Mouse (Mus musculus): ENCODE results near the gene Trpm3. TPM values are rescaled to one million over a fixed set of nuclear protein-coding genes. Genes with fewer than 3 reads are reported as not detected.

Gene Trpm3
- polyA plus RNA-seq, 1 experiment from 2014 or later = 0.23 TPM

DNA sequence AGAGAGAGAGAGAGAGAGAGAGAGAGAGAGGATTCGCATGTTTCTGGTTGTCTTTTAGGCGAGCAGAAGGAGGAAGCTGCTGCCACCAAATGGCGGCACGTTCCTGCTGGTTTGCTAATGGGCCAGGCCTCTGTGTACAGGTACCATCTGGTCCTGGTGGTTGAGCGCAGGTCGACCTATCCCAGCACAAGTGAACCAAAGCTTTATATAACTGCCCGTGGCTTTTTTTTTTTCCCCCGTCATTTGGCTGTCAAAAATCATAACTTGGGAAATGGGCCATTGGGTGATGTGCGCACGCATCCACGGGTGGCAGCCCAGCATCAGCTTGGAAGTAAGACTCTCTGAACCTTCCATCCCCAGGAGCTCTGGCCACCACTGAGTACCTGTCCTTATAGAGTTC, 745.5 kb downstream of the Trpm3 start:
- Histone ChIP-seq H3K36me3 (ENCODE audit: control insufficient read depth, insufficient read depth) (no peaks in the 10 kb centered on the region), H3K9me3 (ENCODE audit: control insufficient read depth) (no peaks in the 10 kb centered on the region), H3K4me3 (ENCODE audit: low read depth, low read length) (no peak overlapping the region), H3K27me3 (replicated peaks; ENCODE audit: control insufficient read depth, insufficient read depth, low read length) (no peaks in the 10 kb centered on the region), H3K4me2 (replicated peaks; ENCODE audit: low read depth) (no peak overlapping the region), H3K4me1 (replicated peaks; ENCODE audit: control insufficient read depth, insufficient read depth, low read length) (no peaks in the 10 kb centered on the region), H3K27ac (ENCODE audit: low read depth, low read length) (no peak overlapping the region), H3K9ac (ENCODE audit: low read depth, low read length) (no peak overlapping the region)
- no peak for ATAC-seq
- WGBS = 56% methylated on average over 11 of the region's 11 CpGs
- no peak for TF ChIP-seq CTCF (IDR thresholded peaks at IDR 0.05; ENCODE audit: low read depth)

DNA sequence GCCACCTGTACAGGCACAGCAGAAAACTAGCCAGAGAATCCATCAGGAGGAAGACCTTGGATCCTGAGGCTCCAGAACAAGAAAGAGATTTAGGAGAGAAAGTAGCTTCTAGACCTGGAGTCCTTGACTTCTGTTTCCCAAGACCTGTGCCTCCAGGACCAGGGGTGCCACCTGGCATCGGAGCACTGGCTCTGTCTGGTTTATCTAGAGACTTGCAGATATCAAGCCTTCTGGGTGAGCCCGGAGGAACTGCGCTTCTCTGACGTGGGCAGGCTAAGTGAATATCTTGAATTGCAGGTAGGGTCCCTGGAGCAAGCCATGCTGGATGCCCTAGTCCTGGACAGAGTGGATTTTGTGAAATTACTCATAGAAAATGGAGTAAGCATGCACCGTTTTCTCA, 746.2 kb downstream of the Trpm3 start:
- ATAC-seq = no peak
- Histone ChIP-seq H3K27me3 (replicated peaks; ENCODE audit: control insufficient read depth, insufficient read depth, low read length) (no peaks in the 10 kb centered on the region), H3K36me3 (ENCODE audit: control insufficient read depth, insufficient read depth) (no peaks in the 10 kb centered on the region), H3K4me1 (replicated peaks; ENCODE audit: control insufficient read depth, insufficient read depth, low read length) (no peaks in the 10 kb centered on the region), H3K9me3 (ENCODE audit: control insufficient read depth) (no peaks in the 10 kb centered on the region), H3K9ac (ENCODE audit: low read depth, low read length) (no peak overlapping the region), H3K4me3 (ENCODE audit: low read depth, low read length) (no peak overlapping the region), H3K4me2 (replicated peaks; ENCODE audit: low read depth) (no peak overlapping the region), H3K27ac (ENCODE audit: low read depth, low read length) (no peak overlapping the region)
- TF ChIP-seq CTCF (IDR thresholded peaks at IDR 0.05; ENCODE audit: low read depth) = no peak
- 97% methylated on average over 5 of the region's 5 CpGs for WGBS

DNA sequence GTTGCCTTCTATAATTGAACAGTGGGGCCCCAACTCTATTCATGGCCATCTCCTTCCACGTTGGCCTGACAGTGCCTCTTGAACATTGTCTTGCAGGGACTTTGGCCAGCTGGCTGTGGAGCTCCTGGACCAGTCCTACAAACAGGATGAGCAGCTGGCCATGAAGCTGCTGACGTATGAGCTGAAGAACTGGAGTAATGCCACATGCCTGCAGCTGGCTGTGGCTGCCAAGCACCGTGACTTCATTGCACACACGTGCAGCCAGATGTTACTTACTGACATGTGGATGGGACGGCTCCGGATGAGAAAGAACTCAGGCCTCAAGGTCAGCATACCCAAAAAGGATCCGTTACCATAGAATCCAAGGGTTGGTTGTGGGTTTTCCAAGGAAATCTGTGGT, 763.0 kb downstream of the Trpm3 start:
- 63% methylated on average over 7 of the region's 7 CpGs for WGBS
- Histone ChIP-seq H3K27me3 (replicated peaks; ENCODE audit: control insufficient read depth, insufficient read depth, low read length) (no peaks in the 10 kb centered on the region), H3K4me1 (replicated peaks; ENCODE audit: control insufficient read depth, insufficient read depth, low read length) (no peaks in the 10 kb centered on the region), H3K9me3 (ENCODE audit: control insufficient read depth) (no peaks in the 10 kb centered on the region), H3K4me3 (ENCODE audit: low read depth, low read length) (no peak overlapping the region), H3K36me3 (ENCODE audit: control insufficient read depth, insufficient read depth) (no peaks in the 10 kb centered on the region), H3K4me2 (replicated peaks; ENCODE audit: low read depth) (no peak overlapping the region), H3K27ac (ENCODE audit: low read depth, low read length) (no peak overlapping the region), H3K9ac (ENCODE audit: low read depth, low read length) (no peak overlapping the region)
- no peak for TF ChIP-seq CTCF (IDR thresholded peaks at IDR 0.05; ENCODE audit: low read depth)
- no peak for ATAC-seq

DNA sequence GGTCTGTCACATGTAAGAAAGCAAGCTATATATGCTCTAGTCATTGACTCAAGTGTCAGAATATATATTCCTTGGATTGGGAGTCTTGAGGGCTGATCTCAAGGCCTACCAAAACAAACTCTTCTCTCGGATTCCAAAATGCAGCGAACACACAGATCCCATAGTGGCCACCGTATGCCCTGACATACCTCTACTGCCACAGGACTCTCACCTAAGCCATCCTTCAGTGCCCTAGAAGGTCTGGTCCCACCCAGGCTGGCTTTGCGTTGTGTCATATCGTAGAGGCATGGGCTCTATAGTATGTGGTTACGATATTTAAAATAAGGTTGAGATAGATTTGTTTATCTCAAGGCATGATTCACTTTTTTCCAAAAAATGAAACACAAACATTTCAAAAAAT, 763.5 kb downstream of the Trpm3 start:
- TF ChIP-seq CTCF (IDR thresholded peaks at IDR 0.05; ENCODE audit: low read depth) = no peak
- 90% methylated on average over 6 of the region's 6 CpGs for WGBS
- H3K27ac ChIP-seq (ENCODE audit: low read depth, low read length) = no peak overlapping the region
- no peak overlapping the region for H3K4me2 ChIP-seq (replicated peaks; ENCODE audit: low read depth)
- no peak for ATAC-seq
- H3K4me3 ChIP-seq (ENCODE audit: low read depth, low read length) = no peak overlapping the region
- no peak overlapping the region for H3K9ac ChIP-seq (ENCODE audit: low read depth, low read length)
- no peaks in the 10 kb centered on the region for H3K9me3 ChIP-seq (ENCODE audit: control insufficient read depth)
- H3K4me1 ChIP-seq (replicated peaks; ENCODE audit: control insufficient read depth, insufficient read depth, low read length) = no peaks in the 10 kb centered on the region
- H3K36me3 ChIP-seq (ENCODE audit: control insufficient read depth, insufficient read depth) = no peaks in the 10 kb centered on the region
- no peaks in the 10 kb centered on the region for H3K27me3 ChIP-seq (replicated peaks; ENCODE audit: control insufficient read depth, insufficient read depth, low read length)

DNA sequence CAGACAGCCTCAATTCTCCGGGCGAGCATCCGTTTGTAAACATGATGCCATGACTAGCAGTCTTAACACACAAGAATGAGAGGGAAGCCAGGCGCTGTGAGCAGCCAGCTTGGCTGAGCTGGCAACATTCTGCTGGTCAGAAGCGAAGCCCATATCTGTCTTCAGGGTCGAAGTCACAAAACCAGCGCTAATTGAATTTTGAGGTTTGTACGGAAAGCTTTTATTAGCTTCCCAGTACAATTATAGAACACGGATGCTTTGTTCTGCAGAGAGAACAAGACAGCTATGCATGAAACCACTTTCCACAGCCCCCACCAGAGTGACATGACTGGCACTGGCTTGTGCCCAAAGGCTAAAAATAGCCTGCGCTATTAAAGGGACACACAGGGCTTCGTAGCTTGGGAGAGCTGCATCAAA, 766.2 kb downstream of the Trpm3 start:
- 75% methylated on average over 11 of the region's 11 CpGs for WGBS
- Histone ChIP-seq H3K9ac (ENCODE audit: low read depth, low read length) (no peak overlapping the region), H3K4me1 (replicated peaks; ENCODE audit: control insufficient read depth, insufficient read depth, low read length) (no peaks in the 10 kb centered on the region), H3K27me3 (replicated peaks; ENCODE audit: control insufficient read depth, insufficient read depth, low read length) (no peaks in the 10 kb centered on the region), H3K36me3 (ENCODE audit: control insufficient read depth, insufficient read depth) (no peaks in the 10 kb centered on the region), H3K4me2 (replicated peaks; ENCODE audit: low read depth) (no peak overlapping the region), H3K4me3 (ENCODE audit: low read depth, low read length) (no peak overlapping the region), H3K27ac (ENCODE audit: low read depth, low read length) (no peak overlapping the region), H3K9me3 (ENCODE audit: control insufficient read depth) (no peaks in the 10 kb centered on the region)
- no peak for ATAC-seq
- no peak for TF ChIP-seq CTCF (IDR thresholded peaks at IDR 0.05; ENCODE audit: low read depth)

DNA sequence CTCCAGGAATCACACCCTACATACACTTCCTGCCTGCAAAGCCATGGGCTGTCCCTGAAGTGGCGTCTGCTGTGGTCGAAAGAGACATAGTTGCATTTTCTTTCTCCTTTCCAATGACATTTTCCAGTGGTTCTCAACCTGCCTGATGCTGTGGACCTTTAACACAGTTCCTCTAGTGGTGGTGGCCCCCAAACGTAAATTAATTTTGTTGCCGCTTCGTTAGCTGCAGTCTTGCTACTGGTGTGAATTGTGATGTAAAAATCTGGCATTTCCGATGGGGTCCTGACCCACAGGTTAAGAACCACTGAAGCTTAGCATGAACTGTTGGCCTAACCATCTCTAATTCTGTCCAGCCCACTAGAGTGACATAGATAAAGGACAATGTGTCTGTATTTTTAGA, 771.8 kb downstream of the Trpm3 start:
- 83% methylated on average over 6 of the region's 6 CpGs for WGBS
- no peak overlapping the region for H3K27ac ChIP-seq (ENCODE audit: low read depth, low read length)
- no peak for ATAC-seq
- no peaks in the 10 kb centered on the region for H3K36me3 ChIP-seq (ENCODE audit: control insufficient read depth, insufficient read depth)
- no peaks in the 10 kb centered on the region for H3K9me3 ChIP-seq (ENCODE audit: control insufficient read depth)
- H3K27me3 ChIP-seq (replicated peaks; ENCODE audit: control insufficient read depth, insufficient read depth, low read length) = no peaks in the 10 kb centered on the region
- no peaks in the 10 kb centered on the region for H3K4me1 ChIP-seq (replicated peaks; ENCODE audit: control insufficient read depth, insufficient read depth, low read length)
- TF ChIP-seq CTCF (IDR thresholded peaks at IDR 0.05; ENCODE audit: low read depth) = no peak
- H3K4me2 ChIP-seq (replicated peaks; ENCODE audit: low read depth) = no peak overlapping the region
- H3K9ac ChIP-seq (ENCODE audit: low read depth, low read length) = no peak overlapping the region
- H3K4me3 ChIP-seq (ENCODE audit: low read depth, low read length) = no peak overlapping the region

DNA sequence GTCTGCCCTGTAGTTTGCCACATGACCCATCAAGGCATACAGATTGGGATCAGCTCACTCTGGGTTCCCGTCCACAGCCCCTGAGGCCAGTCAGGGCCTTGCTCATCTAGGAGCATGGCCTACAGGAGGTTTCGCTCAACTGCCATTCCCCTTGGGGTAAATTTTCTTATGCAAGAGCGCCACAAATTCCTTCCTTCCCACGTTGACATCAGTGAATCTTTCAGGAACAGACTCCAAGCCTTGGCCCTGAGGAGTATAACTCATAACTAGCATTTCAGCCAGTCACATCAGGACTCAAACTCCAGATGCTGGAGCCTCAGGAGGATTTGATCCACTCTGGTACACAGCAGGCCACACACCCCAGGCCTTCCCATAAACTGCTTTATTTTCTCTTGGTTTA, 774.1 kb downstream of the Trpm3 start:
- Histone ChIP-seq H3K4me2 (replicated peaks; ENCODE audit: low read depth) (no peak overlapping the region), H3K27me3 (replicated peaks; ENCODE audit: control insufficient read depth, insufficient read depth, low read length) (no peaks in the 10 kb centered on the region), H3K9ac (ENCODE audit: low read depth, low read length) (no peak overlapping the region), H3K9me3 (ENCODE audit: control insufficient read depth) (no peaks in the 10 kb centered on the region), H3K4me3 (ENCODE audit: low read depth, low read length) (no peak overlapping the region), H3K27ac (ENCODE audit: low read depth, low read length) (no peak overlapping the region), H3K36me3 (ENCODE audit: control insufficient read depth, insufficient read depth) (no peaks in the 10 kb centered on the region), H3K4me1 (replicated peaks; ENCODE audit: control insufficient read depth, insufficient read depth, low read length) (no peaks in the 10 kb centered on the region)
- WGBS = 83% methylated on average over 4 of the region's 4 CpGs
- no peak for ATAC-seq
- no peak for TF ChIP-seq CTCF (IDR thresholded peaks at IDR 0.05; ENCODE audit: low read depth)
